Mouse (Mus musculus) ES-E14 (cell line): ENCODE results near the gene Nav1.

Source experiments
- CHD2 ChIP-seq: IDR thresholded peaks from 2 replicates; pipeline ENCODE4 v1.6.1; 2014; ENCODE audit warnings: mild to moderate bottlenecking, low read depth, low read length, inconsistent platforms
- HCFC1 ChIP-seq: IDR thresholded peaks from 2 replicates; pipeline ENCODE4 v1.6.1; 2012; ENCODE audit warnings: low read length, inconsistent platforms, borderline replicate concordance; ENCODE audit not compliant: insufficient read depth
- MAFK ChIP-seq: IDR thresholded peaks from 2 replicates; pipeline ENCODE4 v1.6.1; 2014; ENCODE audit warnings: mild to moderate bottlenecking, low read depth, low read length, inconsistent platforms; ENCODE audit not compliant: insufficient read depth
- ZC3H11A ChIP-seq: IDR thresholded peaks from 2 replicates; pipeline ENCODE4 v1.6.1; 2012; ENCODE audit warnings: low read depth, mild to moderate bottlenecking, inconsistent platforms, low read length, borderline replicate concordance
- ZNF384 ChIP-seq: IDR thresholded peaks from 2 replicates; pipeline ENCODE4 v1.6.1; 2012; ENCODE audit warnings: low read depth, low read length, inconsistent platforms

DNA sequence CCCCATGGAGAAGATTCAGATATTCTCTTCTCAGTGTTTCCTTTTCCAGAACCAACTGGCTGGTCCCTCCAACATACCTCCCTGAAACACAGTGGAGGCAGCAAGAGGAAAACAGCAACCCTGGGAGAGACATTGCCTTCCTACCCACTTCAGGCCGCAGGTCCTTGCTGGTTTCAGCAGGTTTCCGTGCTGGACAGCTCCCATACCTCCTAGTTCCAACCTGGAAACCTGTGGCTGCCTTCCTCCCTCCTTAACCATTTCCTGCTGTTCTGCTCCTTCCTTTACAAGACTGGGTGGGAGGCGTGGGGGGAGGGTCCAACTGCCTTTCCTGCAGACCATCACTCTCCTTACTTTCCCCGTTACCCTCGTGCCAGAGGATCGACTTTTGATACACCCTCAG lies 27.7 kb upstream of the Nav1 start:
- TF ChIP-seq ZC3H11A, result no peak
- no peak for TF ChIP-seq HCFC1
- TF ChIP-seq CHD2, result no peak
- no peak for TF ChIP-seq ZNF384
- TF ChIP-seq MAFK, result no peak
